Mouse (Mus musculus): Measurements from ENCODE around the gene Agbl3. TPM values are rescaled to one million over a fixed set of nuclear protein-coding genes. Genes with fewer than 3 reads are reported as not detected.

Gene Agbl3
- polyA plus RNA-seq (2015; fragmentation: Nextera tagmentation; extraction: Ambion mirVana) = 6.1 and 6.5 TPM in 2 replicates

DNA sequence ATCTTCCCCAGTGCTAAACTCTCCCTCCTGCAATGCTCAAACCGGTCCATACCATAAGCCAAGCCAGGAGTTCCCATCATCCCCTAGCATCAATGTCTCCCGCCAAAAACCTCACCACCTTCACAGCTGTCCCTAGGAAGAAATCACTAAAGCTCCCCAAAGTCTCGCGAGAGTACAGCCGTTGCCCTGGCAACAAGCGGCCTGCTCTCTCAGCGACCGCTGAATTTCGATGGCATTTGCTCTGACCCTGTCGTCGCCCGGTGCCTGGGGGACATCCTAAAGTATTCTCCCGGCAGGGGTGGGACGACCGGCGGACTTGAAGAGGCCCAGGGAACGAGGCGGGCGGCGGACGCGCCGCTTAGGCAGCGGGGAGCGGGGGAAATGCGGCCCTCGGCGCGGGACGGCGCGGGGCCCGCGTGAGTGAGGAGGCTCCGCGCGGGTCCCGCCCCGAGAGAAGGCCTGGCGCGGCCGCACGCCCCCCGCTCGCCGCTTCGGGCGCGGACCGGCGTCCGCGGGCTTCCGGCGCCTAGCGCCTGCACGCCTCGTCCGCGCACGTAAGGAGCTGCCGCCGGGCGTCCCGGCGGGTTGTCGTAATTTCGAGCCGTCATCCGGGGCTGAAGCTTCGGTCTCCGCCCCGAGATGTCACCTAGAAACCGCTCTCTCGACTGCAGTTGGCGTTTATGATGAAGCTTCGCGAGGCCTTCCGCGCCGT is at the start of gene Agbl3:
Gene Agbl3, plus strand, starts transcription at position 202 of the 712 bp plus-strand sequence.
- H3K27me3 ChIP-seq = no peaks in the 10 kb centered on the region
- ATAC-seq (replicated peaks; ENCODE audit: low FRiP score) = peak; percentile 94
- WGBS = under 1% methylated on average over 81 of the region's 81 CpGs
- peak within 1 kb of the TSS; percentile 86 for H3K4me2 ChIP-seq
- peak within 1 kb of the TSS; percentile 84 for H3K9ac ChIP-seq
- H3K36me3 ChIP-seq = 0 out of 2 replicates have a peak, but pooled peaks cover 2% of the 10 kb centered on the region
- no peaks in the 10 kb centered on the region for H3K9me3 ChIP-seq (replicated peaks)
- peak within 1 kb of the TSS; percentile 70 for H3K4me3 ChIP-seq (replicated peaks)
- H3K4me1 ChIP-seq = peaks cover 4% of the 10 kb centered on the region
- peak within 1 kb of the TSS; percentile 96 for H3K27ac ChIP-seq

DNA sequence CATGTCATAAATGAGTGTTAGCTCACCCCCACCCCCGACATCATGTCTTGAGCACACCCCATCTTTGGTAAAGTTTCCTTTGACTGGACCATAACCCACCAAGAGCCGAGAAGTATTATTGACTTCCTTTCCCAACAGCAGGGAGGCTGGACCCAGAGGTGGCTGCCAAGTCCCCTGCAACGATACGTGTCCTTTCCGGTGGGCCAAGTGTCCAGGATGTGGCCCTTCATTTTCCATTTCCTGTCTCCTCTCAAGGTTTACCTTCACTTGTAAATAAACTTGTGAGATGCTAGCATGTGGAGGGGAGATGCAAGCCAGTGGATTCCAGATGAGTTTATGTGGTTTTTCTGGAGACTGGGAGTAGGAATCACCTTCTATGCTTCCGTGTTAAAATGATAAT is 49.2 kb upstream of the Agbl3 start:
- Histone ChIP-seq H3K27me3 (no peaks in the 10 kb centered on the region), H3K9ac (no peak overlapping the region), H3K9me3 (replicated peaks) (no peaks in the 10 kb centered on the region), H3K4me1 (peaks cover 38% of the 10 kb centered on the region), H3K36me3 (no peaks in the 10 kb centered on the region), H3K4me3 (replicated peaks) (no peak overlapping the region), H3K27ac (peak overlapping the region; percentile 37; the same call in 1 of the 2 replicates), H3K4me2 (no peak overlapping the region)
- no peak for ATAC-seq (replicated peaks; ENCODE audit: low FRiP score)
- 61% methylated on average over 6 of the region's 6 CpGs for WGBS

DNA sequence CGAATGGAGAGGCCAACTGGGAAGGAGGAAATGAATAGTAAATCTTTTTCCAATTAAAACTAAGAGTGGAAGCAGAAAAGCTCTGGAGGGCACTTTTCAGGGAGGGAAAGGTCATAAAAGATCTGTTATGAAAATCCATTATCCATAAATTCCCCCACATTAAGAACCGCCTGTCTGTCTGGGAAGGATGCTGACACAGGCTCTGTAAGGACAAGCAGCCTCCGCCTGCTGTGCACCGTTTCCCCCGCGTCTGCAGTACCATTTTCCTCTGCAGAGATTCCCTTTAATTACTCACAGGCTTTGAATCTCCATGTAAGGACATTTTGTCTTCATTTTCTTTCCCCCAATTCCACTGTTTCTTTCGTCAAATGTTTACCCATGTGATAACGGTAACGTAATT is 48.7 kb upstream of the Agbl3 start:
- H3K27ac ChIP-seq = peak overlapping the region; percentile 37; the same call in 1 of the 2 replicates
- no peaks in the 10 kb centered on the region for H3K36me3 ChIP-seq
- WGBS = 57% methylated on average over 9 of the region's 9 CpGs
- no peaks in the 10 kb centered on the region for H3K27me3 ChIP-seq
- no peak for ATAC-seq (replicated peaks; ENCODE audit: low FRiP score)
- H3K9ac ChIP-seq = no peak overlapping the region
- H3K4me2 ChIP-seq = no peak overlapping the region
- no peak overlapping the region for H3K4me3 ChIP-seq (replicated peaks)
- H3K9me3 ChIP-seq (replicated peaks) = no peaks in the 10 kb centered on the region
- H3K4me1 ChIP-seq = peaks cover 33% of the 10 kb centered on the region

DNA sequence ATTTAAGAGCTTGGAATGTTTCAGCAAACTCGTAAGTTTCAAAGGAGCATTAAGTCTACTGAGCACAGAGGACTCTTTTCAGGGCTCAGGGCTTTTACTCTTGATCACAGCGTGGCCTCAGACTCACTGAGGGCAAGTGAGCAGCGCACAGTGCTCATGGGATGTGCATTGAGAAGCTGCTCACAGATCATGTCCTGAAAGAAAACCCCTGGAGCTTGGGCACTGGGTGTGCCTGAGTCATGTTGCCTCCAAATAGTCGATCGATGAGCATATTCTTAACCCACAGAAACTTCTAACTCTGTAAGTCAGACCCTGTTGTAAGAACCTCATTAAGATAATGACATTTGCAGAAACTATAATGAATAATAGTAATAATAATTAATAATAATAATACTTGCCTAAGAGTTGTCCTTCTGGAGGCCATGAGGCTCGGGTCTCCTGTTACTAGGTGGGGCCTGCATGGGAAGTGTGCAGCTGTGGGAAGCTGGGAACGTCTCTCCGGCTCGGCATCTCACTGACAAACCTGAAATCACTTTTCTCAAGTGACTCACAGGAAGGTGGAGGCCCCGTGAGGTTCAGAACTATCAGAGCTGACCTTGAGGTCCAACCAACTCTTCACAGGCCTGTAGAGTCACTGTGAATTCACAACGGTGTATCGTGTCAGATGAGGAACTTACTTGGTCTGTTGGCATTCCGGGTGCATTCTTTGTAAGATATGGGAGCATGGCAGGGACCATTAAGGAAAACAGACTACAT is 45.1 kb upstream of the Agbl3 start:
- no peak for ATAC-seq (replicated peaks; ENCODE audit: low FRiP score)
- H3K4me2 ChIP-seq = no peak overlapping the region
- H3K9me3 ChIP-seq (replicated peaks) = no peaks in the 10 kb centered on the region
- H3K9ac ChIP-seq = no peak overlapping the region
- no peak overlapping the region for H3K4me3 ChIP-seq (replicated peaks)
- peaks cover 14% of the 10 kb centered on the region for H3K4me1 ChIP-seq
- H3K36me3 ChIP-seq = no peaks in the 10 kb centered on the region
- WGBS = 82% methylated on average over 13 of the region's 13 CpGs
- H3K27ac ChIP-seq = no peak overlapping the region
- H3K27me3 ChIP-seq = no peaks in the 10 kb centered on the region

DNA sequence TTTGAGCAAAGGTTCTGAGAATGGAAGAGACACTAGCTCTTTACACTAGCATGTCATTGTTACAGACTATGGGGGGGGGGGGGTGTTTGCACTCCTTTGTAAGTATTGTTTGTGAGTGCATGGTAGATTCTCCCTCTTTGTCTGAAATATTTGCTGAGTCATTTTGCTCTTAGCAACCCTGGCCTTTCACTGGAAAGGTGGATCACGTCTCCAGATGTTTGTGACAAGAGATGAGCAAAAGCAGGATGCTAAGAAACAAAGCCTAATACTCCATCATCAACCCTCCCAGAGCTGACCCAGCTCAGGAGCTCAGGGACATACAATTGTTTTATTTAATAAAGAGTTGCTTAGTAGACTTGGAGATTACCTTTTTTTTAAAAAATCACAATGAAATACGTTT is 43.3 kb upstream of the Agbl3 start:
- WGBS = 70% methylated on average over 2 of the region's 2 CpGs
- no peak overlapping the region for H3K4me3 ChIP-seq (replicated peaks)

DNA sequence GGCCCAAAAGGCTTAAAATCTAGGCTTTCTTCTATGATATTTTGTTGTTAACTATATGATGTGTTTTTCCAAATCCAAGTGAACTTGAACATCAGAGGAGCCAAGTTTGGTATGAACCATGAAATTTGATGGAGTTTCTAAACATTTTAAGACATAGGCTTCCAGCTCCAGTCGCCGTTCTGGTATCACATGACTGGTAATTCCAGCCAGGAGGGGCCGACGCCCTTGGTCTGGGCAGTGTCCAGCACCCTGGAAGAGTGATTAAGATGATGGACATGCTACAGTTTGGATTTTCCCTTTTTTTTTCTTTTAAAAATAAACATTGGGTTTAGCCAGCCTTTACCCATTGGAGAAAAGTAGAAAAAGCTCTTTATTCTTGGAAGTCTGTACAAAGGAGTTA is 36.3 kb upstream of the Agbl3 start:
- H3K9ac ChIP-seq = no peak overlapping the region
- 64% methylated on average over 4 of the region's 4 CpGs for WGBS
- no peak overlapping the region for H3K27ac ChIP-seq
- no peak overlapping the region for H3K4me2 ChIP-seq
- H3K9me3 ChIP-seq (replicated peaks) = no peaks in the 10 kb centered on the region
- H3K27me3 ChIP-seq = no peaks in the 10 kb centered on the region
- no peak overlapping the region for H3K4me3 ChIP-seq (replicated peaks)
- no peak for ATAC-seq (replicated peaks; ENCODE audit: low FRiP score)
- H3K4me1 ChIP-seq = 0 out of 2 replicates have a peak, but pooled peaks cover 2% of the 10 kb centered on the region
- H3K36me3 ChIP-seq = peaks cover 50% of the 10 kb centered on the region

More for the DNA sequence above, 43.3 kb upstream of the Agbl3 start:
- H3K9me3 ChIP-seq (replicated peaks) = no peaks in the 10 kb centered on the region
- H3K4me2 ChIP-seq = no peak overlapping the region
- no peak overlapping the region for H3K9ac ChIP-seq
- H3K36me3 ChIP-seq = peaks cover 5% of the 10 kb centered on the region
- no peaks in the 10 kb centered on the region for H3K4me1 ChIP-seq
- H3K27me3 ChIP-seq = no peaks in the 10 kb centered on the region
- no peak for ATAC-seq (replicated peaks; ENCODE audit: low FRiP score)
- H3K27ac ChIP-seq = no peak overlapping the region

DNA sequence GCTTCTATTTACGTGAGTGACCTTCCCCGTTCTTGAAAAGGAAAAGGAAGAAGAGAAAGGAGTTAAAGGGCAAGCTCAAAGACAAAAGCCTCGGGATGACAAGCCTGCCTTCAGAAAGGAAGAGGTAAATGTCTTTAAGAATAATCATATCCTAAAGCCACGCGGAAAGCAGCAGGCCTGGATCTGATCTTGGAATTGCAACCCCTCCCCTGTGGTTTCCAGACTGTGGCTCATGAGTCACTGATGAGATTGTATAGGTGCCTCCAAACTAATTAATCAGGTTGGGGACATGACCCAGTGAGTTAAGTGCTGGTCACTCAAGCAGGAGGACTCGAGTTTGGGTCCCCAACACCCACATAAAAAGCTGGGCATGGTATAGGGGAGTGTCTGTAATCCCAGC is 32.4 kb upstream of the Agbl3 start:
- H3K27me3 ChIP-seq = no peaks in the 10 kb centered on the region
- no peak overlapping the region for H3K4me2 ChIP-seq
- H3K9ac ChIP-seq = no peak overlapping the region
- 76% methylated on average over 6 of the region's 6 CpGs for WGBS
- H3K4me1 ChIP-seq = 0 out of 2 replicates have a peak, but pooled peaks cover 5% of the 10 kb centered on the region
- H3K9me3 ChIP-seq (replicated peaks) = no peaks in the 10 kb centered on the region
- no peak overlapping the region for H3K4me3 ChIP-seq (replicated peaks)
- H3K36me3 ChIP-seq = peaks cover 46% of the 10 kb centered on the region
- no peak overlapping the region for H3K27ac ChIP-seq
- no peak for ATAC-seq (replicated peaks; ENCODE audit: low FRiP score)

DNA sequence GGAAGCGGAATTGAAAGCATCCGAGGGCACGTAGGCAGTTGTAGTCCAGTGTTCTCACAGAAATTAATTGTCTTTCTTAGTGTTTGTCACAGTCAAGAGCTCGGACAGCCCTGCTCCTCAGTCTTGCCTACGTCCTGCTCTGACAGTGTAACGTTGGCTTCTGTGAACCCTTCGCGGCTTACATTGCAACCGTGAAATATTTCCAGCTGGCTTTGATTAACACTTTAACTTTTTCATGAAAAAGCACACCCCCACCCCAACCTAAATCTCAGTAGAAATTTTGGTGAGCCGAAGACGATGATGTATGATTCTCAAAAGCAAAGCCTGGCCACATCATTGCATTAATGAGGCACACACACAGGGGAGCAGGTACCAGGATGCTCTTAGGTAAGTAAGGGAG is 31.7 kb upstream of the Agbl3 start:
- H3K4me1 ChIP-seq = 0 out of 2 replicates have a peak, but pooled peaks cover 5% of the 10 kb centered on the region
- no peak overlapping the region for H3K4me3 ChIP-seq (replicated peaks)
- H3K9ac ChIP-seq = no peak overlapping the region
- no peak for ATAC-seq (replicated peaks; ENCODE audit: low FRiP score)
- H3K27ac ChIP-seq = no peak overlapping the region
- no peak overlapping the region for H3K4me2 ChIP-seq
- 87% methylated on average over 11 of the region's 11 CpGs for WGBS
- H3K9me3 ChIP-seq (replicated peaks) = no peaks in the 10 kb centered on the region
- peaks cover 48% of the 10 kb centered on the region for H3K36me3 ChIP-seq
- no peaks in the 10 kb centered on the region for H3K27me3 ChIP-seq

DNA sequence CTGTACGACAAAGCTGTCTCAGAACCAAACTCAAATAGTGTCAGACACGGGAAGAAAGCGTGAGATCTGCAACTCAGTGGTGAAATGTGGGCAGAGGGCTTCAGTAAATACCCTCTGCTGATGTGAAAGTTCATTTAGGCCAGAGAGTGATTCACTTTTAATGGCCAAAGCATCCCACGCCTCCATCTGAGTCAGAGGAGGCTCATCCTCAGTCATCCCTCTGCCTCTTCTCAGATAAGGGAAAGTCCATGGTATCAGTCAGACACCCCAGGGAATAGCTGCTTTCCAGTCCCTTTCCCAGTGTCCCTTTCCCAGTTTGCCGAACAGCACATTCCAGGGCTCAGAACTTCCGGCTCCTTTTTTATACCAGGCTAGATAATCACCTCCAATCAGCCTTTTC is 30.7 kb upstream of the Agbl3 start:
- no peak overlapping the region for H3K4me2 ChIP-seq
- H3K27me3 ChIP-seq = no peaks in the 10 kb centered on the region
- ATAC-seq (replicated peaks; ENCODE audit: low FRiP score) = no peak
- WGBS = 72% methylated on average over 6 of the region's 6 CpGs
- H3K9me3 ChIP-seq (replicated peaks) = no peaks in the 10 kb centered on the region
- peaks cover 51% of the 10 kb centered on the region for H3K36me3 ChIP-seq
- no peak overlapping the region for H3K9ac ChIP-seq
- H3K27ac ChIP-seq = no peak overlapping the region
- H3K4me1 ChIP-seq = 0 out of 2 replicates have a peak, but pooled peaks cover 5% of the 10 kb centered on the region
- H3K4me3 ChIP-seq (replicated peaks) = no peak overlapping the region

DNA sequence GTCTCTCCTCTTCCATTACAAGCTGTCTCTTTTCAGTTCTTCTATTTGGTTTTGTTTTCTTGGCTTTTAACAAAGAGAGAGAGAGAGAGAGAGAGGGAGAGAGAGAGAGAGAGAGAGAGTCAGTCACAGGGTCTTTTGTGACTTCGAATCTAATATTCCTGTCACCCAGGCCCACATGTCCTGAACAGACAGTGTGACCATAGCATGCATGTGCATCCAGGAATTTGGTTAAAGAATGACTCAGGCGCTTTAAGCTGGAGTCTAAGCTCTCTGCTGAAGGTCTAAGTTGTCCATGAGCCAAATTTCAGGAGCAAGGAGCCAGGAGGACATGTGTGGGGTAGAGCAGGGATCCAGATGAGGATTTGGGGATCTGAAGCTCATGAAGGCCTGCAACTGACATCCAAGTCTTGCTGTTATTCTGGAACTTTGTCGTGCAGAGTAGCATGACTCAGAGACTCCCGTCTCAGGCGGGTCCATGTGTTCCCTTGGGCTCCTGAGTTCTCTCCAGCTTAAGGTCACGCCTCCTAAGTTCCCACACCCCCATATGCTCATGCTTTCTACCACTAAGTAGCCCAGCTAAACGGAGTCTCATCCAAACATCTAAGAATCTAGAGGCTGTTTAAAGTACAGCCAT is 29.6 kb upstream of the Agbl3 start:
- Histone ChIP-seq H3K27ac (no peak overlapping the region), H3K4me2 (no peak overlapping the region), H3K4me1 (0 out of 2 replicates have a peak, but pooled peaks cover 5% of the 10 kb centered on the region), H3K36me3 (peaks cover 44% of the 10 kb centered on the region), H3K9ac (no peak overlapping the region), H3K9me3 (replicated peaks) (no peaks in the 10 kb centered on the region), H3K4me3 (replicated peaks) (no peak overlapping the region), H3K27me3 (no peaks in the 10 kb centered on the region)
- WGBS = 79% methylated on average over 7 of the region's 7 CpGs
- no peak for ATAC-seq (replicated peaks; ENCODE audit: low FRiP score)

DNA sequence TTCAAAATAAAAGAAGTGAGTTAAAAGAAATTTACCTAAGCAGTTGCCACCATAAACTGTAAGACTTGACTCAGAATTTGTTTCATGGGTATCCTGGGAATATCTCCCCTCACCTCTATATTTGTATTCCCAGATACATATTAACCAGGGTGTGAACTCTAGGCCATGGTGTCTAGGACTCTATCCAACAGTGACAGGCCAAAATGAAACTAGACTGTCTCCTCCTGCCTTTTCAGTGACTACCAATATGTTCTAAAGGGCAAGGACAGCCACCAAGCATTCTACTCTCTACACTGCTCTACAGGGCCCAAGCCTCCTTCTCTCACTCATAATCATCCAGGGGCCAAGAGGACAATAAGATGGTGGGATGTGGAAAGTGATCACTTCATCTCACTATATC is 28.6 kb upstream of the Agbl3 start:
- H3K9me3 ChIP-seq (replicated peaks) = no peaks in the 10 kb centered on the region
- H3K36me3 ChIP-seq = peaks cover 46% of the 10 kb centered on the region
- no peak overlapping the region for H3K4me3 ChIP-seq (replicated peaks)
- ATAC-seq (replicated peaks; ENCODE audit: low FRiP score) = no peak
- no peak overlapping the region for H3K27ac ChIP-seq
- 0 out of 2 replicates have a peak, but pooled peaks cover 5% of the 10 kb centered on the region for H3K4me1 ChIP-seq
- H3K9ac ChIP-seq = no peak overlapping the region
- H3K27me3 ChIP-seq = no peaks in the 10 kb centered on the region
- no peak overlapping the region for H3K4me2 ChIP-seq

DNA sequence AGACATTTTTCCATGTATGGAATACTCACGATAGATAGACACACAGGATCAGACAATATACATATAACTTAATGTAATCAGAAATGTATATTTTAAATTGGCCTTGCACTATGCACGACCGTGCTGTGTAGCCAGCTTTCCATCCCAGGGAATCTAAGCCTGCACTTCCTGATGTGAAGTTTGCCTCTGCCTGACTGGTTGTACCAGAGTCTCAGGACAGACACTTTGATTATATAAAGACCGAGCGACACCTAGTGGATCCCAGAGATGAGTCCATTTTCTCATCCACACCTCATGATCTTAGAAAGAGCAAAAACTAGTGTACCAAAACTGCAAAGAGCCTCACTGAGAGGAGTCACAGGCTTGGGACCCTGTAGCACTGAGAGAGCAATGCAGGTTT is 25.8 kb upstream of the Agbl3 start:
- Histone ChIP-seq H3K27ac (no peak overlapping the region), H3K4me1 (0 out of 2 replicates have a peak, but pooled peaks cover 4% of the 10 kb centered on the region), H3K4me2 (no peak overlapping the region), H3K4me3 (replicated peaks) (no peak overlapping the region), H3K27me3 (no peaks in the 10 kb centered on the region), H3K9ac (no peak overlapping the region), H3K9me3 (replicated peaks) (no peaks in the 10 kb centered on the region), H3K36me3 (peaks cover 51% of the 10 kb centered on the region)
- 28% methylated on average over 5 of the region's 5 CpGs for WGBS
- peak; percentile 67 for ATAC-seq (replicated peaks; ENCODE audit: low FRiP score)
